Mouse (Mus musculus) thymus, postnatal 0 days (tissue): ENCODE data around the gene Gm5800. TPM values are rescaled to one million over a fixed set of nuclear protein-coding genes. Genes with fewer than 3 reads are reported as not detected.
"Not testable (repeated sequence)": the region's sequence is repeated elsewhere in the genome, so short reads cannot be mapped to it uniquely, and the experiment has no call there.

Source experiments
- DNase-seq: peaks from one replicate; pipeline ENCODE4 v3.0.0-alpha.2; 2015; ENCODE audit warnings: low spot score
- polyA plus RNA-seq: library from polyadenylated mRNA; unstranded; fragments of >200 nt; fragmentation: Nextera tagmentation; extraction: Ambion mirVana; gene quantifications from 2 replicates; pipeline ENCODE4 v1.2.1, GENCODE M21; 2015

Gene Gm5800
- polyA plus RNA-seq, result not detected in 2 replicates

GRCm38 (mm10) chr14:51717083-51717482 lies at the start of gene Gm5800:
Gene Gm5800 (minus strand): TSS chr14:51717183.
- no peak for DNase-seq

- DNase-seq, result no peak
These were observed 39.0 kb upstream of the Gm5800 start for GRCm38 (mm10) chr14:51755944-51756343.

DNA sequence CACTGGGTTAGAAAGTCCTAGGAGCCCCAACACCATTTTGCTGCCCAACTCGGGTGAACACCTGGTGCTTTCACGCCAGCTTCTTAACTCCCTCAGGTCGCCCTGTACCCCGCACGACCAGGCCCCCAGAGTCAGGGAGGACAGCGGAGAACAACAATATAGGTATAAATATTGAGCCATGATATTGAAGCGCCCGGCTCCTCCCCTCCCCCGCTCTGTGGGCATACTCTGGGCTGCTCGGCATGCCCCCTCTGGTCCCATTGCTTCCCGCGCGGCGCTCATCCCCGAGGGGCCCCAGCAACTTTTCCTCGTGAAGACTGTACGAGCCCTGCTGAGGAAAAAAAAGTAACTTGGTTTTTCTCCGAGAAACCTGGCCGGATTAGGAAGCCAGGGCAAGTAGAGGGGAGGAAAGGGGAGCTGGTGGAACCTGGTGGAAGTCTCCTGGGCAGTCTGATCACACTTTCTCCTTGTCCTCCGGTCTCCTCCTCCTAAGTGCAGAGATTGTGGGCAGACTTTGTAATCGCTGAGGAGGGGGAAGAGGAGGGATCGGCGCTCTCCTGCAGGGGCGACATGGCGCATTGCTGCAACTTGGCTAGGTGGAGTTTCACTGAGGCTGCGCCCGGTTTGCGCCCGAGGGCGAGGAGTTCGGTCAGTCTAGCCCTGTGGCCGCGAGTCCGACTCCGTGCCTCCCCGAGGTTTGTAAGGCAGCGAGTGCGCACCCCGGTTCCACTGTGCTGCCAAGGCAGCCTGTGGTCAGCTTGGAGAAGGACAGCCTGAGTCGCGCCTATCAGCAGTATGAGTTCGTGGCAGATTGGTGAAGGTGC lies 23.6 kb upstream of the Gm5800 start:
- DNase-seq, result no peak

- no peak for DNase-seq
These were observed 22.4 kb upstream of the Gm5800 start for GRCm38 (mm10) chr14:51739150-51739993.

DNA sequence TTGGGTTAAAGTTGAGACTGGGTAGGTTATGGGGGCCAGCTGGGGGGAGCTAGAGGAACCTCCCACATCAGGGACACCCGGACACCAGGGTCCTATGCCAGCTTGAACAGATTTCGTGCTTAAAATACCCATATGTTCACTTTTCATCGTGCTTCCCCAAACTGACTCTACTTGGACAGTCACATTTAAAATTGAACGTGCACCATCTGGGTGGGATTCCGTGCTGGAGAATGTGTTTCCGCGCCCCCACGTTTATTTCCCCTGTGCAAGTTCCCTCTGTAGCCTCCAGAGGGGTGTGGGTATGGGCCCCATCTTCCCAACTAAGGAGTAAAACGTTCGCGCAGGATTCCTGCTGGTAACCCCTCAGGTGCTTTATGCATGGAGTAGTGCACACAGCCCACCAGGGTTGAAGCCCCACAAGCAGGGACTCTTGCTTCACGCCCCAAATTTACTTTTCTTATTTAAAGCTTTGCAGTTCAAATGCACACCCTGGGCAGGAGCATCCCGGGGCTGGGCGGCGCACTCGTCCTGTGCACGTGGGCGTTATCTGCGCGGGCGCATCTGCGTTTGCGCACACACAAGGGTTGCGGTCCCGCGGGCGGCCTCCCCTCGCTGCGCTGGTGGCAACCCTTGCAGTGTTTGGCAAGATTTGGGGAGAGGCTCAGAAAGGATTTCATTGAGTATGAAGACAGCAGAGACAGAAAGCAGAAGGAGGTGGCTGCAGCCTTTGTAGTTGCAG lies 21.6 kb upstream of the Gm5800 start:
- no peak for DNase-seq

DNA sequence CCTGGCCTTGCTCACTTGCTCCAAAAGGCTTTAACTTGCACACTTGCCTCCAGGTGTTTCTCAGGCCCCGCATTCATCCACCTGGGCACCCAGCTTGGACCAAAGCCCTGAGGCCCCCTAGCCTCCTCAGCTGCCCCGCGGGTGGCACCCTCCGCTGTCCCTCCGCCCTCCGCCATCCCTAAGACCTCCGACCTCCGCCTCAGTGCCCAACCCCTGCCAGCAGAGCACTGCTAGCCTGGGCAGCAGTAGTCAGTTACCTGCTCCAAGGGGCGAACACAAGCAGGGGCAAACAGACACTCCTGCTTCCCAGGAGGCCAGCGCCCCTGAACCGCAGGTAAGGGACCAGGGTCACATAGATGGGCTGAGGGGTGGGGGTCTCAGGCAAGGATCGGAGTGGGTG lies 21.0 kb upstream of the Gm5800 start:
- DNase-seq, result no peak

DNA sequence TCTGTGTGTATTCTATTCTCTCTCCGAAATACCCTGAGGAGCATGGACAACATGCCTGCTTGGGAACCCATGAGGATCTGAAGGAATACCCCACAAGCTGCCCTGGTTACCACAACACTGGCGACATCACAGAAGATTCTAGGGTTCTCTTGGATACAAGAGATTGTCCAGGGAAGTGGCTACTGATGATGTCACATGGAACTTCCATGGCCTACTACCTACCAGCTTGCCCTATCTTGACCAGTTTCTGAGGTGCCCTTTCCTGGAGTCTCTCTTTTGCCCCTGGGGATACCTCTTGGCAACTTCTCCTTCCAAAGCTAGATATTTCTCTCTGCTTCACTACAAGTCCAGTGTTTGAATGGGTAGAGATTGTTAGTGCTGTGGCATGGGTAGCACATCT lies 21.6 kb downstream of the Gm5800 start, which contains the start of gene Gm17079:
Gene Gm17079 (minus strand): TSS at position 101 of the 400 bp plus-strand sequence.
- not testable (repeated sequence) for DNase-seq

DNA sequence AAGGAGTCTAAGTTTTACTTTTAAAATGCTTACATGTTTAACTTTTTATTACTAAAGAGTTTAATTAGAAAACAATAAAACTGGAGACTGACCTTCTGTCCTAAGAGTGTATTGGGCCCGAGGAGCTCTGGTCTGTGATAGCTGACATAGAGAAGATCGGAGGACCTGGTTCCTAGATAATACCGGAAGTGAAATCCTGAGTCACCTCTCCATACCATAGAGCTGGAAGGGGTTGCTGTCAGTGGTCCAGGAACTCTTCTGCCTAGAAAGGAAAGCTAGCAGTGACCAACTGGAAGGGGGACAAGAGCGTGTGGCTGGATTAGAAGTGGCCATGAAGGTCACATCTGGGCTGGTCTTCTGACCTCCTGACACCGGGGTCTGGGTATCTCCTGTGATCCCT lies 39.7 kb downstream of the Gm5800 start:
- no peak for DNase-seq

Other genes with a start within 250 kb of the Gm5800 start
- gene Gm5622, start 164.4 kb downstream of the Gm5800 start, polyA plus RNA-seq, result 0.18 TPM in 1 of 2 replicates, not detected in the other
- gene Gm17175, start 143.1 kb downstream of the Gm5800 start, polyA plus RNA-seq, result not detected in 2 replicates
- gene Gm17174, start 125.0 kb downstream of the Gm5800 start, polyA plus RNA-seq, result not detected in 2 replicates
- not detected in 2 replicates for gene Gm17078, start 105.9 kb downstream of the Gm5800 start, polyA plus RNA-seq
- not detected in 2 replicates for gene Gm4181, start 81.5 kb downstream of the Gm5800 start, polyA plus RNA-seq
- not detected in 2 replicates for gene Gm17079, start 21.7 kb downstream of the Gm5800 start, polyA plus RNA-seq
- 7.3 and 8.0 TPM in 2 replicates for gene Ang4, start 56.4 kb upstream of the Gm5800 start, polyA plus RNA-seq
- gene AY358078, start 82.9 kb upstream of the Gm5800 start, polyA plus RNA-seq, result not detected in 2 replicates
- 0.24 and 0.47 TPM in 2 replicates for gene Ear6, start 136.5 kb upstream of the Gm5800 start, polyA plus RNA-seq
- 41.9 and 50.0 TPM in 2 replicates for gene Mettl17, start 167.7 kb upstream of the Gm5800 start, polyA plus RNA-seq
- 0.14 and 0.26 TPM in 2 replicates for gene Slc39a2, start 175.7 kb upstream of the Gm5800 start, polyA plus RNA-seq
- 14.8 and 16.6 TPM in 2 replicates for gene Ndrg2, start 197.0 kb upstream of the Gm5800 start, polyA plus RNA-seq
- gene Tppp2, start 201.2 kb upstream of the Gm5800 start, polyA plus RNA-seq, result not detected in 2 replicates
- gene Rnase13, start 205.6 kb upstream of the Gm5800 start, polyA plus RNA-seq, result not detected in 2 replicates